Mouse (Mus musculus) olfactory bulb, adult 2 months (tissue): ENCODE measurements around the gene Morc3.

Source experiments
- CTCF ChIP-seq: fragments of 200-500 bp; IDR thresholded peaks from 2 replicates; pipeline ENCODE4 v1.5.1; 2012; ENCODE audit warnings: low read depth, mild to moderate bottlenecking, low read length, moderate library complexity; ENCODE audit not compliant: insufficient read depth
- POLR2A ChIP-seq: fragments of 200-500 bp; IDR thresholded peaks from 2 replicates; pipeline ENCODE4 v1.6.1; 2012; ENCODE audit warnings: mild to moderate bottlenecking, low read depth, low read length, moderate library complexity; ENCODE audit not compliant: insufficient read depth

DNA sequence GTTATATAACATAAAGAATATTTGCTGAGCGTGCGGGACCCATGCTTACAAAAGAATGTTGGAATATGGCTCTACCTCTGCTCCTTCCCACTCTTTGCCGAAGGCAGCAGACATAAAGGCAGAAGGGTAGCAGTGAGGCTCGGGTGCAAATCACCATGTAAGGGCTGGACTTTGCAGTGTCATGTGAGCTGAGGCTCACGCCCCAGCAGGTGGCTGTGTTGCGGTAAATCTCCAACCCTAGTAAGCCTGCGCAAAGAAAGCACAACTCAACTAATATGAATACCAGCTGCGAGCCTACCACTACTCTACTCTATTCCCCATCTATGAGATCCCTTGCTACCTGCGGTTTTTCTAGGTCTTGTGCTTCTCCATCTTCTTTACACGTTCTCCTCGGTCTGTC lies 5.9 kb upstream of the Morc3 start:
- TF ChIP-seq POLR2A (no peak), CTCF (no peak)
